26 mouse cellular contexts compared by ENCODE assay signal in genomic region chr15:7141246-7141645, GRCm38 (mm10). TPM values are rescaled to one million over a fixed set of nuclear protein-coding genes. Genes with fewer than 3 reads are reported as not detected.
DNase-seq lines count a peak whose midpoint lies in the region; ATAC-seq and TF ChIP-seq lines count a peak whose summit lies in the region.
"Had no signal": no experiment of that assay in that cellular context is flagged by ENCODE, and none has a peak within 500 bp of the region (broad histone marks: within the 10 kb centered on the region; RNA-seq: fewer than 3 reads in every experiment).

No protein-coding gene starts in this region.

- no peak for DNase-seq in heart, postnatal 14 days
- DNase-seq in heart, postnatal 0 days (ENCODE audit: low spot score) = no peak
- no peak for DNase-seq in heart, adult 9 months (ENCODE audit: low spot score in 2 of 2)
- peak; percentile 25 for DNase-seq in lung, postnatal 10 days
- DNase-seq in lung, postnatal 36 days = no peak
- DNase-seq in right cerebral cortex, postnatal 25 days = no peak
- DNase-seq: adrenal gland, adult 8-10 months; B cell, adult 2 months; cerebellum, adult 11-12 months; cerebellum, postnatal 10 days; forebrain, postnatal 0 days; kidney, adult 11 months; kidney, postnatal 36 days; layer of hippocampus, adult 9-11 months; liver; liver, postnatal 0 days; lung, postnatal 14 days; right cerebral cortex, postnatal 14 days; spleen, adult 18-20 months had no signal

- ATAC-seq in heart, embryonic 11.5 days (replicated peaks; ENCODE audit: insufficient number of reproducible peaks, low FRiP score, low TSS enrichment) = no peak
- no peak for ATAC-seq in heart, postnatal 0 days (ENCODE audit: insufficient read depth, low read depth)
- ATAC-seq: activated CD4-positive, CD25-positive, alpha-beta regulatory T cell, adult 4 months; forebrain, postnatal 0 days; hindbrain, postnatal 0 days; liver, postnatal 0 days; midbrain, embryonic 15.5 days had no signal

- H3K9me3 ChIP-seq in heart, embryonic 11.5 days (replicated peaks; ENCODE audit: control insufficient read depth, low read length) = no peaks in the 10 kb centered on the region
- H3K9me3 ChIP-seq in heart, postnatal 0 days (replicated peaks; ENCODE audit: control insufficient read depth, low read length) = no peaks in the 10 kb centered on the region
- H3K9me3 ChIP-seq: kidney, embryonic 15.5 days; limb, embryonic 10.5 days; midbrain, embryonic 15.5 days; neural tube, embryonic 12.5 days had no signal

- intact Hi-C loops in heart, postnatal 14 days (cut with DNase I) = no loop called here

- H3K4me1 ChIP-seq in heart, embryonic 11.5 days (ENCODE audit: control insufficient read depth, insufficient read depth, low read length) = peaks cover 17% of the 10 kb centered on the region
- peaks cover 46% of the 10 kb centered on the region for H3K4me1 ChIP-seq in heart, postnatal 0 days (ENCODE audit: control insufficient read depth, insufficient read depth)
- H3K4me1 ChIP-seq: neural tube, embryonic 12.5 days had no signal

- 71% methylated on average over 13 of the region's 13 CpGs for WGBS in heart, embryonic 11.5 days (ENCODE audit: insufficient replicate concordance)
- 44% methylated on average over 13 of the region's 13 CpGs for WGBS in heart, postnatal 0 days

- H3K27ac ChIP-seq in heart, embryonic 11.5 days (ENCODE audit: low read depth, low read length) = no peak overlapping the region
- H3K27ac ChIP-seq in heart, postnatal 0 days (ENCODE audit: low read depth) = no peak overlapping the region
- H3K27ac ChIP-seq: hindbrain, postnatal 0 days; kidney, embryonic 15.5 days; limb, embryonic 10.5 days; midbrain, embryonic 15.5 days; neural tube, embryonic 12.5 days had no signal

- TF ChIP-seq EP300 in heart, postnatal 0 days (IDR thresholded peaks at IDR 0.05; ENCODE audit: low read depth) = no peak

- no peaks in the 10 kb centered on the region for H3K36me3 ChIP-seq in heart, embryonic 11.5 days (ENCODE audit: control insufficient read depth, insufficient read depth, low read length)
- no peaks in the 10 kb centered on the region for H3K36me3 ChIP-seq in heart, postnatal 0 days (replicated peaks; ENCODE audit: control insufficient read depth, insufficient read depth, low read length)
- H3K36me3 ChIP-seq: kidney, embryonic 15.5 days; limb, embryonic 10.5 days; midbrain, embryonic 15.5 days; neural tube, embryonic 12.5 days had no signal

- peak overlapping the region; percentile 0; the same call in 1 of the 2 replicates for H3K4me2 ChIP-seq in heart, embryonic 11.5 days
- H3K4me2 ChIP-seq in heart, postnatal 0 days (ENCODE audit: low read depth, low read length) = peak overlapping the region; percentile 10; the same call in 1 of the 2 replicates
- H3K4me2 ChIP-seq: kidney, embryonic 15.5 days; midbrain, embryonic 15.5 days; neural tube, embryonic 12.5 days had no signal

- H3K4me3 ChIP-seq in heart, embryonic 11.5 days (ENCODE audit: low read depth, low read length) = no peak overlapping the region
- H3K4me3 ChIP-seq in heart, postnatal 0 days (ENCODE audit: low read depth, low read length) = no peak overlapping the region
- H3K4me3 ChIP-seq: kidney, embryonic 15.5 days; limb, embryonic 10.5 days; midbrain, embryonic 15.5 days; neural tube, embryonic 12.5 days had no signal

- TF ChIP-seq CTCF in heart, postnatal 0 days (IDR thresholded peaks at IDR 0.05; ENCODE audit: low read depth) = no peak

- H3K9ac ChIP-seq in heart, embryonic 11.5 days (ENCODE audit: low read depth, low read length) = no peak overlapping the region
- H3K9ac ChIP-seq in heart, postnatal 0 days (replicated peaks; ENCODE audit: low read depth, low read length) = 0 out of 2 replicates have a peak overlapping the region, but pooled peaks have one; percentile 11
- H3K9ac ChIP-seq: forebrain, postnatal 0 days; kidney, embryonic 15.5 days; liver, postnatal 0 days; midbrain, embryonic 15.5 days; neural tube, embryonic 12.5 days had no signal

- no peaks in the 10 kb centered on the region for H3K27me3 ChIP-seq in heart, embryonic 11.5 days (ENCODE audit: control insufficient read depth, insufficient read depth, low read length)
- H3K27me3 ChIP-seq in heart, postnatal 0 days (ENCODE audit: control insufficient read depth, insufficient read depth, low read length) = no peaks in the 10 kb centered on the region
- H3K27me3 ChIP-seq: kidney, embryonic 15.5 days; midbrain, embryonic 15.5 days; neural tube, embryonic 12.5 days had no signal

RNA-seq across cellular contexts. Expression of gene Lifr, which starts 50.8 kb away (rescaled TPM):
- 22.1 and 31.4 TPM in 2 replicates for polyA plus RNA-seq in heart, embryonic 11.5 days (2014; fragmentation: Nextera tagmentation; extraction: Ambion mirVana)
- total RNA-seq in heart, postnatal 14 days (2021) = 10 to 100 TPM; 57.6 to 63.2 TPM
- total RNA-seq in heart, postnatal 0 days (2014; rRNA removed; ENCODE audit: low replicate concordance) = 24.0 and 34.9 TPM in 2 replicates
- 14.9 and 15.1 TPM in 2 replicates for polyA plus RNA-seq in heart, postnatal 0 days (2015; fragmentation: Nextera tagmentation; extraction: Ambion mirVana)
